Mouse (Mus musculus) CH12.LX (cell line): ENCODE measurements around the gene Tmem259. TPM values are rescaled to one million over a fixed set of nuclear protein-coding genes. Genes with fewer than 3 reads are reported as not detected.

ENCODE experiments used
- DNase-seq: peaks from one replicate; pipeline ENCODE4 v3.0.0-alpha.2; 2013; ENCODE audit errors: extremely low read depth
- H3K27ac ChIP-seq: 2 replicates; pipeline ENCODE4 v1.5.1; 2012; ENCODE audit warnings: low read depth, mild to moderate bottlenecking, control low read depth, moderate library complexity; ENCODE audit not compliant: insufficient read depth
- H3K27me3 ChIP-seq: replicated peaks from 2 replicates; pipeline ENCODE3; 2012; ENCODE audit warnings: inconsistent platforms
- H3K36me3 ChIP-seq, 2 experiments: replicated peaks in 1 of 2; 2 replicates each; pipeline versions ENCODE3 to v1.6.1; 2012; ENCODE audit warnings: inconsistent platforms in 1 of 2, low read length in 1 of 2, mild to moderate bottlenecking in 1 of 2, mixed read lengths in 1 of 2, moderate library complexity in 1 of 2; ENCODE audit not compliant: control insufficient read depth in 1 of 2, insufficient read depth in 1 of 2
- H3K4me1 ChIP-seq, 2 experiments: 2 replicates each; pipeline ENCODE4 v1.6.1; 2012; ENCODE audit warnings: inconsistent platforms in 1 of 2, moderate library complexity in 1 of 2; ENCODE audit not compliant: insufficient read depth in 2 of 2, control insufficient read depth in 1 of 2
- H3K4me2 ChIP-seq: 2 replicates; pipeline ENCODE4 v1.6.1; 2012; ENCODE audit warnings: low read depth, mild to moderate bottlenecking, control low read depth; ENCODE audit not compliant: poor library complexity, insufficient read depth, severe bottlenecking
- H3K4me3 ChIP-seq, 3 experiments: fragments of 150-350 bp in 1 of 3; sonication (generic) in 1 of 3; replicated peaks in 1 of 3; 2 replicates each; pipeline versions ENCODE3 to v1.5.1; 2011 to 2012; ENCODE audit warnings: low read depth in 2 of 3, low read length in 2 of 3, mild to moderate bottlenecking in 2 of 3, moderate library complexity in 2 of 3, control low read depth in 1 of 3, improper control_type of control experiment in 1 of 3, inconsistent platforms in 1 of 3, mixed read lengths in 1 of 3; ENCODE audit not compliant: poor library complexity in 1 of 3
- H3K79me2 ChIP-seq: replicated peaks from 2 replicates; pipeline ENCODE4 v1.6.1; 2012; ENCODE audit warnings: mild to moderate bottlenecking, moderate library complexity; ENCODE audit not compliant: control insufficient read depth, poor library complexity, insufficient read depth, severe bottlenecking; ENCODE audit errors: extremely low read depth
- H3K9ac ChIP-seq: 2 replicates; pipeline ENCODE4 v1.6.1; 2012; ENCODE audit warnings: low read depth, mild to moderate bottlenecking, control low read depth, moderate library complexity; ENCODE audit not compliant: insufficient read depth
- H3K9me3 ChIP-seq: replicated peaks from 2 replicates; pipeline ENCODE3; 2012; ENCODE audit warnings: low read length, inconsistent platforms, mixed read lengths
- CHD1 ChIP-seq: IDR thresholded peaks from 2 replicates; pipeline ENCODE4 v1.6.1; 2012; ENCODE audit warnings: low read depth, low read length, improper control_type of control experiment, inconsistent platforms
- CHD2 ChIP-seq: IDR thresholded peaks from 2 replicates; pipeline ENCODE4 v1.6.1; 2011; ENCODE audit warnings: low read length, improper control_type of control experiment
- CTCF ChIP-seq, 2 experiments: IDR thresholded peaks in 1 of 2; conservative IDR thresholded peaks in 1 of 2; 2 replicates each; pipeline ENCODE4 v1.5.1; 2011 to 2012; ENCODE audit warnings: low read depth in 2 of 2, low read length in 2 of 2, improper control_type of control experiment in 1 of 2, inconsistent platforms in 1 of 2, mild to moderate bottlenecking in 1 of 2, moderate library complexity in 1 of 2
- EP300 ChIP-seq: IDR thresholded peaks from 2 replicates; pipeline ENCODE4 v1.6.1; 2011; ENCODE audit warnings: low read length, improper control_type of control experiment
- GABPA ChIP-seq: IDR thresholded peaks from 2 replicates; pipeline ENCODE4 v1.6.1; 2012; ENCODE audit warnings: low read depth, low read length, improper control_type of control experiment, inconsistent platforms; ENCODE audit not compliant: insufficient replicate concordance
- JUND ChIP-seq: conservative IDR thresholded peaks from 2 replicates; pipeline ENCODE4 v1.6.1; 2011; ENCODE audit warnings: low read depth, low read length, improper control_type of control experiment
- MAFK ChIP-seq: IDR thresholded peaks from 2 replicates; pipeline ENCODE4 v1.6.1; 2011; ENCODE audit warnings: low read length, improper control_type of control experiment; ENCODE audit not compliant: insufficient replicate concordance
- MAX ChIP-seq: IDR thresholded peaks from 2 replicates; pipeline ENCODE4 v1.6.1; 2011; ENCODE audit warnings: low read length, improper control_type of control experiment
- MAZ ChIP-seq: IDR thresholded peaks from 2 replicates; pipeline ENCODE4 v1.6.1; 2012; ENCODE audit warnings: low read depth, mild to moderate bottlenecking, inconsistent platforms, low read length, improper control_type of control experiment, moderate library complexity
- MXI1 ChIP-seq: IDR thresholded peaks from 2 replicates; pipeline ENCODE4 v1.6.1; 2011; ENCODE audit warnings: mild to moderate bottlenecking, low read depth, low read length, improper control_type of control experiment
- NRF1 ChIP-seq: IDR thresholded peaks from 2 replicates; pipeline ENCODE4 v1.6.1; 2014; ENCODE audit warnings: low read depth, mild to moderate bottlenecking, inconsistent platforms, low read length, improper control_type of control experiment, moderate library complexity
- PAX5 ChIP-seq: IDR thresholded peaks from 2 replicates; pipeline ENCODE4 v1.6.1; 2012; ENCODE audit warnings: low read length, inconsistent platforms, mixed read lengths
- POLR2A ChIP-seq: IDR thresholded peaks from 2 replicates; pipeline ENCODE4 v1.6.1; 2011; ENCODE audit warnings: low read depth, mild to moderate bottlenecking, improper control_type of control experiment, low read length
- RAD21 ChIP-seq: IDR thresholded peaks from 2 replicates; pipeline ENCODE4 v1.6.1; 2011; ENCODE audit warnings: low read depth, mild to moderate bottlenecking, low read length, improper control_type of control experiment, moderate library complexity
- SMC3 ChIP-seq: IDR thresholded peaks from 2 replicates; pipeline ENCODE4 v1.6.1; 2011; ENCODE audit warnings: low read depth, low read length, improper control_type of control experiment
- TCF12 ChIP-seq: IDR thresholded peaks from 2 replicates; pipeline ENCODE4 v1.6.1; 2014; ENCODE audit warnings: low read depth, mild to moderate bottlenecking, inconsistent platforms, low read length, improper control_type of control experiment
- ZMIZ1 ChIP-seq: IDR thresholded peaks from 2 replicates; pipeline ENCODE4 v1.6.1; 2012; ENCODE audit warnings: low read depth, mild to moderate bottlenecking, inconsistent platforms, low read length, improper control_type of control experiment
- dilution Hi-C: fragments of 300-500 bp; cut with MboI; formaldehyde crosslinking; loops from 2 replicates; pipeline ENCODE4 v1.14.3; 2020; ENCODE audit warnings: low sequenced_read_pairs; ENCODE audit not compliant: extremely low pct_unique_long_range_greater_than_20kb, extremely low pct_ligation_motif_present
- in situ Hi-C: fragments of 300-500 bp; cut with MboI; formaldehyde crosslinking; loops from 3 replicates; pipeline ENCODE4 v1.14.3; 2019; ENCODE audit warnings: low sequenced_read_pairs, low pct_ligation_motif_present, low pct_unique_long_range_greater_than_20kb, mixed read lengths
- polyA plus RNA-seq: library from polyadenylated mRNA; unstranded; fragments of >175 nt; gene quantifications from 2 replicates; pipeline ENCODE4 v1.2.1, GENCODE M21; 2012; ENCODE audit warnings: low read depth; ENCODE audit not compliant: insufficient read length
- total RNA-seq, 2 experiments: library from RNA; depleted of rRNA; stranded (reverse); fragments of 300-350 nt in 1 of 2; fragments of >200 nt in 1 of 2; gene quantifications; 2 replicates each; pipeline ENCODE4 v1.2.3; 2012 to 2014

The Tmem259 gene
- total and polyA plus RNA-seq, 3 experiments, result 50.1 to 84.2 (median 71.7) TPM

GRCm38 (mm10) chr10:79964727-79965126, 19.4 kb downstream of the Tmem259 start:
- Histone ChIP-seq H3K9ac (no peak overlapping the region), H3K4me1 (peaks cover 6 to 17% of the 10 kb centered on the region in 2 experiments; a peak in 3 of 4 replicates), H3K9me3 (no peaks in the 10 kb centered on the region), H3K4me2 (no peak overlapping the region), H3K79me2 (peaks cover 22% of the 10 kb centered on the region), H3K36me3 (peaks cover 70 to 86% of the 10 kb centered on the region in 2 experiments), H3K27me3 (no peaks in the 10 kb centered on the region), H3K27ac (no peak overlapping the region), H3K4me3 (no peak overlapping the region)
- dilution Hi-C loops, result no loop called here
- no peak for DNase-seq
- TF ChIP-seq GABPA (no peak), NRF1 (no peak)
- in situ Hi-C loops, result loop anchor here (5.0 kb wide), 1 partner anchor 37 kb away; the partner anchor contains the start of gene Arid3a

DNA sequence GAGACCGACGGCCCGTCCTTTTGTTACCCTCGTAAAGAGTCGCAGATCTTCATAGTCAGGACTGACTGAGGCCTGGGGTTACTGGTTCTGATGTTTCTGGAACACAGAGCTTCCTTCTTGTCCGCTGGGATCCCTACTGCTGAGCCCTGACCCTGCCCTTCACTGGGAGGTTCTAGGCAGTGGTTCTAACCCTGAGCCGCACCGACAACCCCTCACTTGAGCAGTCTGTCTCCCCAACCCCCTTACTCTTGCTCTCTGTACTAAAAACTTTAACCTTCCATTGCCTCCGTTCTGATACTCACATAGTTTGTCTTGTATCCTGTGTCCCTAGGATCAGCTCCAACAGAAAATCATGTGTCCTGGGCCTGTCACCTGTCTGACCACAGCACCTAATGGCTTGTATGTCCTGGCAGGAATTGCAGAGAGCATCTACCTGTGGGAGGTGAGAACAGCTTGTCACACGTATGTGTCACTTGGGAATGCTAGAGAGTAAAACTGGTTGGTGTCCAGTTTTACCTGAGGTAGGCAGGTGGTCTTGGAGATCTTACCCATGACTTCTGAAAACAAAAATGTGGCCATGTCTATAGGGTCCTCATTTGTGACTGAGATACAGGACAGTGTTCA, 23.3 kb downstream of the Tmem259 start:
- Histone ChIP-seq H3K9me3 (no peaks in the 10 kb centered on the region), H3K27ac (no peak overlapping the region), H3K4me1 (peaks cover 13 to 36% of the 10 kb centered on the region in 2 experiments), H3K4me3 (peak overlapping the region; percentile 85 to 100 (median 96)), H3K9ac (peak overlapping the region; percentile 63), H3K36me3 (peaks cover 36 to 48% of the 10 kb centered on the region in 2 experiments), H3K27me3 (no peaks in the 10 kb centered on the region), H3K79me2 (peaks cover 22% of the 10 kb centered on the region), H3K4me2 (peak overlapping the region; percentile 83)
- in situ Hi-C loops, result loop anchor here (5.0 kb wide), 1 partner anchor 33 kb away; the partner anchor contains the start of gene Arid3a
- no peak for DNase-seq
- no peak for TF ChIP-seq EP300
- TF ChIP-seq SMC3, result no peak
- TF ChIP-seq MXI1, result no peak
- TF ChIP-seq JUND, result no peak
- no peak for TF ChIP-seq RAD21
- no peak for TF ChIP-seq CTCF (conservative IDR thresholded peaks at IDR 0.05 in 1 of 2, IDR thresholded peaks at IDR 0.05 in 1 of 2; ENCODE audit: low read depth in 2 of 2, low read length in 2 of 2)
- no peak for TF ChIP-seq ZMIZ1
- no peak for TF ChIP-seq MAZ
- TF ChIP-seq GABPA, result no peak
- no peak for TF ChIP-seq POLR2A
- TF ChIP-seq PAX5, result no peak
- no peak for TF ChIP-seq CHD2
- no peak for TF ChIP-seq MAX
- no peak for TF ChIP-seq CHD1
- TF ChIP-seq TCF12, result no peak
- TF ChIP-seq MAFK, result no peak
- dilution Hi-C loops, result no loop called here
